34 mouse cellular contexts compared by ENCODE assay signal in the genomic region with DNA sequence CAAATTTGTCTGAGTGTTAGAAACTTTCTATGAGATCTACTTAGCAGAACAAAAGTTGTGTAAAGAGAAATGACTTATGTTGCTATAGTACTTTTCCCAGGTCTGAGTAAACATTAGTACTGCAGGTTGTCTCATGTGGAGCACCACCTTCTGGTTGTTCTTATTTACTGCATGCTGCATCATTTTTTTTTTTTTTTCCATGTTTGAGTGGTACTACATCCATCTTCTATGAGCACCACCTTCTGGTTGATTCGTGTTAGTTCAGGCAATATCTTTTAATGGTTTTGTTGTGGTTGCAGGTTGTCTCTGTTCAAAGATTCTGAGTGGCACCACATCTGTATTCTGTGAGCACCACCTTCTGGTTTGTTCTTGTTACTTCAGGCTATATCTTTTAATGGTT. TPM values are rescaled to one million over a fixed set of nuclear protein-coding genes. Genes with fewer than 3 reads are reported as not detected.
"Had no signal": no experiment of that assay in that cellular context is flagged by ENCODE, and none has a peak within 500 bp of the region (broad histone marks: within the 10 kb centered on the region; RNA-seq: fewer than 3 reads in every experiment).

No protein-coding gene starts in this region.

RNA-seq across cellular contexts. Expression of gene Gm8332, which starts 7.0 kb away (rescaled TPM):
- total RNA-seq: gastrocnemius, adult 18-20 months; gastrocnemius, adult 8-10 months; gastrocnemius, postnatal 14 days; gastrocnemius, postnatal 36 days; heart, adult 2 months; heart, postnatal 14 days; heart, postnatal 36 days; hematopoietic stem cell, adult 5-6 weeks; layer of hippocampus, adult 2 months; layer of hippocampus, postnatal 10 days; layer of hippocampus, postnatal 25 days; left cerebral cortex, adult 8-10 months; left cerebral cortex, postnatal 10 days; left cerebral cortex, postnatal 25 days; left cerebral cortex, postnatal 4 days; liver, adult 2 months had no signal
- polyA plus RNA-seq: gonadal fat pad, adult 2 months; heart, adult 2 months; heart, embryonic 11.5 days; heart, embryonic 13.5 days; heart, embryonic 15.5 days; heart, postnatal 0 days; hindbrain, embryonic 11.5 days; hindbrain, embryonic 13.5 days; hindbrain, embryonic 15.5 days; inflammation-experienced regulatory T-cells, adult 6 months; intestine, embryonic 15.5 days; intestine, postnatal 0 days; kidney, embryonic 14.5 days; kidney, embryonic 16.5 days; limb, embryonic 11.5 days; limb, embryonic 13.5 days; limb, embryonic 15.5 days; liver, adult 2 months; liver, embryonic 12.5 days; liver, embryonic 14.5 days had no signal

RNA-seq across cellular contexts. Expression of gene Gm5662, which starts 31.4 kb away (rescaled TPM):
- total RNA-seq: gastrocnemius, adult 18-20 months; gastrocnemius, adult 8-10 months; gastrocnemius, postnatal 14 days; gastrocnemius, postnatal 36 days; heart, adult 2 months; heart, postnatal 14 days; heart, postnatal 36 days; hematopoietic stem cell, adult 5-6 weeks; layer of hippocampus, adult 2 months; layer of hippocampus, postnatal 10 days; layer of hippocampus, postnatal 25 days; left cerebral cortex, adult 8-10 months; left cerebral cortex, postnatal 10 days; left cerebral cortex, postnatal 25 days; left cerebral cortex, postnatal 4 days; liver, adult 2 months had no signal
- polyA plus RNA-seq: gonadal fat pad, adult 2 months; heart, adult 2 months; heart, embryonic 11.5 days; heart, embryonic 13.5 days; heart, embryonic 15.5 days; heart, postnatal 0 days; hindbrain, embryonic 11.5 days; hindbrain, embryonic 13.5 days; hindbrain, embryonic 15.5 days; inflammation-experienced regulatory T-cells, adult 6 months; intestine, embryonic 15.5 days; intestine, postnatal 0 days; kidney, embryonic 14.5 days; limb, embryonic 11.5 days; limb, embryonic 13.5 days; limb, embryonic 15.5 days; liver, adult 2 months; liver, embryonic 12.5 days; liver, embryonic 14.5 days had no signal
